Mouse (Mus musculus): ENCODE measurements at regions not wholly inside any gene's neighbourhood (a gene's known extent, or its start where the extent isn't known, plus 50 kb on each side); places are given as distances from the start of the nearest gene placed in this dataset.
"Not testable (repeated sequence)": the region's sequence is repeated elsewhere in the genome, so short reads cannot be mapped to it uniquely, and the experiment has no call there.

DNA sequence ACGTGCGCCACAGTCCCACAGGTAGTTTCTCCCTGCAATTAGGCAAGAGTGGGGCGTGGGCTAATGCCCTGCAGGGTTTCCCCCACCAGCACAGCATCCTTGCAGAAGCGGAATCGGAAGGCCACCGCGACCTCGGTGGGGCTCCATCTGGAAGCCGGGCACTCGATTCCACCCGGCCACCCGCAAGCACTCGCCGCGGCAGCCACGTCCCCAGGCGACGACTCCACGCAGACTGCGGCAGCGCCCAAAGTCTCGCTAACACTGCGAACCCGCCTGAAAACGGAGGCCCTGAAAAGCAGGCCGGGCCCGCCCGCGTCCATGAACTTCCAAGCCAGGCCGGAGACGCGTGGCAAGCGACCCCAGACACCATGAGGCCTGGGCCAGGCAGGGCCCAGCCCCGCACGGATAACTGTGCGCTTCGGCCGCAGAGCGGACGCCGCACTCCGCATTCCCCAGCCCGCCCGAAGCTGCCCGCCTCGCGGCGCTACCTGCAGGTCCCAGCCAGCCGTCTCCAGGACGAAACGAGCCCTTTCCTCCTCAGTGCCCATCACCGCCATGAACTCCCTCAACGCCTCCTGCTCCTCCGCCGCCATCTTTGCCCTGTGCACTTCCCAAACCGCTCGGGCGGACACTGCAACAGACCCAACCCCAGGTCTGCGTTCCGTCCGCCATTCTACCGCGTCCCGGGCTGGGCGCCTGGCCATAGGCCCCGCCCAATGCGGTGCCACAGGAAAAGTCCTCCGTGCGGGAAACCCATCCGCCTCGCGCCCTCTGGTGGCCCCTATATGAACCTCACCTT, 61.3 kb upstream of the Gm15319 start:
- TF ChIP-seq ZNF384 (IDR thresholded peaks at IDR 0.05; ENCODE audit: low read depth, low read length); POLR2AphosphoS2 (IDR thresholded peaks at IDR 0.05; ENCODE audit: low read depth, low read length); CHD1 (IDR thresholded peaks at IDR 0.05; ENCODE audit: low read depth, low read length); ETS1 (conservative IDR thresholded peaks at IDR 0.05; ENCODE audit: low read depth, low read length); JUND (conservative IDR thresholded peaks at IDR 0.05; ENCODE audit: low read depth, low read length); MXI1 (IDR thresholded peaks at IDR 0.05; ENCODE audit: low read depth, low read length); ZKSCAN1 (IDR thresholded peaks at IDR 0.05; ENCODE audit: borderline replicate concordance, low read depth, low read length); CHD2 (IDR thresholded peaks at IDR 0.05; ENCODE audit: low read length); EP300 (IDR thresholded peaks at IDR 0.05; ENCODE audit: low read length): not testable (repeated sequence)
- TF ChIP-seq CTCF (conservative IDR thresholded peaks at IDR 0.05 in 1 of 2, IDR thresholded peaks at IDR 0.05 in 1 of 2; ENCODE audit: low read depth in 2 of 2, low read length in 2 of 2), result peak; percentile 39 to 65; a peak in 3 of 4 replicates
- peak; percentile 70 for TF ChIP-seq HCFC1 (IDR thresholded peaks at IDR 0.05; ENCODE audit: low read depth, low read length)
- TF ChIP-seq POLR2A (IDR thresholded peaks at IDR 0.05; ENCODE audit: low read depth, low read length), result peak; percentile 47; the same call in 1 of the 2 replicates
- TF ChIP-seq TCF12 (IDR thresholded peaks at IDR 0.05; ENCODE audit: low read depth, low read length), result peak; percentile 80
- TF ChIP-seq MAZ (IDR thresholded peaks at IDR 0.05; ENCODE audit: low read depth, low read length), result peak; percentile 65; the same call in 1 of the 2 replicates
